Mouse (Mus musculus) megakaryocyte, embryonic 14.5 days (primary cell): ENCODE results near the gene Zmynd12.

ENCODE experiments used
- FLI1 ChIP-seq: IDR thresholded peaks from 2 replicates; pipeline ENCODE4 v1.6.1; 2012; ENCODE audit warnings: low read length, inconsistent platforms, mixed read lengths
- GATA1 ChIP-seq: IDR thresholded peaks from 3 replicates; pipeline ENCODE4 v1.6.1; 2012; ENCODE audit warnings: mixed read lengths, low read length, inconsistent platforms, borderline replicate concordance

DNA sequence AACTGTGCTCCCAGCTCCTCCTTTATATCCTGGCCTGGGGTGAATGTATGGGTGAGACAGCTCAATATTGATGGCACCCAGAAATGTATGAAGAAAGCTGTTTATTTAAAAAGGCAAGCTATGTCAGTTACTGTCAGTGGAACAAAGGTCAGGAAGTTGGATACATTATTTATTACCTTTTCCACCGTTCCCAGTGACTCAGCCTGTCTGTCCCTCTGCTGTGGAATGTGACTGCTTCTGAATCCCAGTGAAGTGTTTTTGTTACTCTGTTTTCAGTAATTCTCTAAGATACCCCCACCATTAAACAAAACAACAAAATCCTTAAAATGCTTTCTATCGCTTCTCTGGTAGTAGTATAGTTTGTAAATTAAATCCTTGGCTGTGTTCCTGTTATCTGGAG is 3.0 kb downstream of the Zmynd12 start:
- no peak for TF ChIP-seq FLI1
- TF ChIP-seq GATA1: no peak
